Mouse (Mus musculus): ENCODE measurements around the gene Hspb8.

- no peak for TF ChIP-seq GATA1 (IDR thresholded peaks at IDR 0.05; ENCODE audit: borderline replicate concordance, low read length)
- no peak for TF ChIP-seq CTCF (IDR thresholded peaks at IDR 0.05; ENCODE audit: low read depth, low read length)
- TF ChIP-seq TAL1 (conservative IDR thresholded peaks at IDR 0.05; ENCODE audit: low read depth, low read length): no peak
- no peak for TF ChIP-seq POLR2AphosphoS5 (IDR thresholded peaks at IDR 0.05; ENCODE audit: insufficient replicate concordance, low read depth, low read length)
- TF ChIP-seq GATA2 (IDR thresholded peaks at IDR 0.05; ENCODE audit: borderline replicate concordance, low read depth, low read length): no peak
These were observed 37.3 kb upstream of the Hspb8 start for GRCm38 (mm10) chr5:116459970-116460369.
